Mouse (Mus musculus): ENCODE results near the gene Hivep3. TPM values are rescaled to one million over a fixed set of nuclear protein-coding genes. Genes with fewer than 3 reads are reported as not detected.

Gene Hivep3
- polyA plus RNA-seq, 1 experiment from 2014 or later: 6.0 TPM

- no peak overlapping the region for H3K4me3 ChIP-seq (ENCODE audit: low read depth, low read length)
- no peaks in the 10 kb centered on the region for H3K9me3 ChIP-seq (ENCODE audit: control insufficient read depth, low read length)
- WGBS: 43% methylated on average over 5 of the region's 7 CpGs
- ATAC-seq (ENCODE audit: low FRiP score, low TSS enrichment) (peak; percentile 45), DNase-seq (ENCODE audit: low spot score) (peak; percentile 41)
- H3K4me2 ChIP-seq (replicated peaks; ENCODE audit: low read depth): no peak overlapping the region
- TF ChIP-seq CTCF (IDR thresholded peaks at IDR 0.05; ENCODE audit: low read depth) (no peak), EP300 (optimal IDR thresholded peaks at IDR 0.05) (no peak)
- H3K27me3 ChIP-seq (ENCODE audit: control insufficient read depth, insufficient read depth, low read length): no peaks in the 10 kb centered on the region
- H3K36me3 ChIP-seq (ENCODE audit: control insufficient read depth, insufficient read depth, low read length): no peaks in the 10 kb centered on the region
- no peak overlapping the region for H3K9ac ChIP-seq (ENCODE audit: low read length)
- H3K27ac ChIP-seq (replicated peaks): no peak overlapping the region
- no peaks in the 10 kb centered on the region for H3K4me1 ChIP-seq (replicated peaks; ENCODE audit: control insufficient read depth, insufficient read depth)
These were observed 204.3 kb downstream of the Hivep3 start for GRCm38 (mm10) chr4:119937876-119938275.

DNA sequence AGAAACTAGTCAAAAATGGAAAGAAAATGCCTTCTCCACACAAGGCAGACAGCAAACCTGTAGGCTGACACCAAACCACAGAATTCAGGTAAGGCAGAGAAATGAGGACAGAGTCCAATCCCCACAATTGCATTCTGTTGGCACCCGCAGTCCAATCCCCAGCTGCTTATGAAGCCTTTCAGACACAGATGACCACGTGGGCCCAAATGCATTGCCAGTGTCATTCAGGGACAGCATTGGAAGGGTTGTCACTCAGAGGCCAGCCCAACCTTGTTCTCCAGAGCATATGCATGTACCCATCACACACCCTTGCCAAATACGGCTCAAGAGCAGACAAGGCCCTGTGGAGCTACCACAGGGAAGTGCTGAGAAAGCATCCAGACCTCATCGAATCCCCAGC, 204.9 kb downstream of the Hivep3 start:
- H3K27ac ChIP-seq (replicated peaks): no peak overlapping the region
- WGBS: 74% methylated on average over 4 of the region's 4 CpGs

GRCm38 (mm10) chr4:119939786-119940185, 206.2 kb downstream of the Hivep3 start:
- no peak overlapping the region for H3K4me3 ChIP-seq (ENCODE audit: low read depth, low read length)
- H3K9ac ChIP-seq (ENCODE audit: low read length): no peak overlapping the region
- no peaks in the 10 kb centered on the region for H3K9me3 ChIP-seq (ENCODE audit: control insufficient read depth, low read length)
- no peak for ATAC-seq (ENCODE audit: low FRiP score, low TSS enrichment)
- H3K27me3 ChIP-seq (ENCODE audit: control insufficient read depth, insufficient read depth, low read length): no peaks in the 10 kb centered on the region
- 86% methylated on average over 6 of the region's 6 CpGs for WGBS
- H3K4me2 ChIP-seq (replicated peaks; ENCODE audit: low read depth): no peak overlapping the region
- H3K4me1 ChIP-seq (replicated peaks; ENCODE audit: control insufficient read depth, insufficient read depth): no peaks in the 10 kb centered on the region
- TF ChIP-seq CTCF (IDR thresholded peaks at IDR 0.05; ENCODE audit: low read depth) (no peak), EP300 (optimal IDR thresholded peaks at IDR 0.05) (no peak)
- H3K27ac ChIP-seq (replicated peaks): no peak overlapping the region
- H3K36me3 ChIP-seq (ENCODE audit: control insufficient read depth, insufficient read depth, low read length): no peaks in the 10 kb centered on the region
- no peak for DNase-seq (ENCODE audit: low spot score)

More for the DNA sequence above, 204.9 kb downstream of the Hivep3 start:
- Histone ChIP-seq H3K9ac (ENCODE audit: low read length) (no peak overlapping the region), H3K4me1 (replicated peaks; ENCODE audit: control insufficient read depth, insufficient read depth) (no peaks in the 10 kb centered on the region), H3K4me2 (replicated peaks; ENCODE audit: low read depth) (no peak overlapping the region), H3K9me3 (ENCODE audit: control insufficient read depth, low read length) (no peaks in the 10 kb centered on the region), H3K4me3 (ENCODE audit: low read depth, low read length) (no peak overlapping the region), H3K36me3 (ENCODE audit: control insufficient read depth, insufficient read depth, low read length) (no peaks in the 10 kb centered on the region), H3K27me3 (ENCODE audit: control insufficient read depth, insufficient read depth, low read length) (no peaks in the 10 kb centered on the region)
- no peak for TF ChIP-seq EP300 (optimal IDR thresholded peaks at IDR 0.05)
- no peak for TF ChIP-seq CTCF (IDR thresholded peaks at IDR 0.05; ENCODE audit: low read depth)
- DNase-seq (ENCODE audit: low spot score): no peak
- no peak for ATAC-seq (ENCODE audit: low FRiP score, low TSS enrichment)

GRCm38 (mm10) chr4:119946224-119946887, 212.8 kb downstream of the Hivep3 start:
- Histone ChIP-seq H3K9me3 (ENCODE audit: control insufficient read depth, low read length) (no peaks in the 10 kb centered on the region), H3K4me1 (replicated peaks; ENCODE audit: control insufficient read depth, insufficient read depth) (no peaks in the 10 kb centered on the region; the same call in 1 of the 2 replicates), H3K27me3 (ENCODE audit: control insufficient read depth, insufficient read depth, low read length) (no peaks in the 10 kb centered on the region), H3K27ac (replicated peaks) (no peak overlapping the region), H3K4me3 (ENCODE audit: low read depth, low read length) (no peak overlapping the region), H3K36me3 (ENCODE audit: control insufficient read depth, insufficient read depth, low read length) (no peaks in the 10 kb centered on the region), H3K9ac (ENCODE audit: low read length) (no peak overlapping the region), H3K4me2 (replicated peaks; ENCODE audit: low read depth) (no peak overlapping the region)
- DNase-seq (ENCODE audit: low spot score) (no peak), ATAC-seq (ENCODE audit: low FRiP score, low TSS enrichment) (no peak)
- 55% methylated on average over 3 of the region's 3 CpGs for WGBS
- TF ChIP-seq EP300 (optimal IDR thresholded peaks at IDR 0.05): no peak
- TF ChIP-seq CTCF (IDR thresholded peaks at IDR 0.05; ENCODE audit: low read depth): no peak

- no peaks in the 10 kb centered on the region for H3K36me3 ChIP-seq (ENCODE audit: control insufficient read depth, insufficient read depth, low read length)
- H3K4me3 ChIP-seq (ENCODE audit: low read depth, low read length): no peak overlapping the region
- H3K9me3 ChIP-seq (ENCODE audit: control insufficient read depth, low read length): no peaks in the 10 kb centered on the region
- H3K9ac ChIP-seq (ENCODE audit: low read length): no peak overlapping the region
- ATAC-seq (ENCODE audit: low FRiP score, low TSS enrichment) (peak; percentile 59), DNase-seq (ENCODE audit: low spot score) (no peak)
- no peaks in the 10 kb centered on the region for H3K27me3 ChIP-seq (ENCODE audit: control insufficient read depth, insufficient read depth, low read length)
- no peak overlapping the region for H3K4me2 ChIP-seq (replicated peaks; ENCODE audit: low read depth)
- no peak overlapping the region for H3K27ac ChIP-seq (replicated peaks)
- no peaks in the 10 kb centered on the region; the same call in 1 of the 2 replicates for H3K4me1 ChIP-seq (replicated peaks; ENCODE audit: control insufficient read depth, insufficient read depth)
- TF ChIP-seq CTCF (IDR thresholded peaks at IDR 0.05; ENCODE audit: low read depth) (peak; percentile 35), EP300 (optimal IDR thresholded peaks at IDR 0.05) (no peak)
- WGBS: 43% methylated on average over 12 of the region's 12 CpGs
These were observed 213.9 kb downstream of the Hivep3 start for GRCm38 (mm10) chr4:119947232-119948162.
